Mouse (Mus musculus) heart, postnatal 0 days (tissue): ENCODE measurements around the gene Ncam1.

Experiments
- CTCF ChIP-seq: IDR thresholded peaks from 2 replicates; pipeline ENCODE4 v1.5.1; 2016; ENCODE audit warnings: antibody characterized with exemption, control low read depth, low read depth
- EP300 ChIP-seq: IDR thresholded peaks from 2 replicates; pipeline ENCODE4 v1.6.1; 2016; ENCODE audit warnings: antibody characterized with exemption, low read depth

GRCm38 (mm10) chr9:49618699-49619392 lies 179.9 kb downstream of the Ncam1 start:
- TF ChIP-seq EP300 (no peak), CTCF (no peak)
